Mouse (Mus musculus): ENCODE data around the gene Ddo.

DNA sequence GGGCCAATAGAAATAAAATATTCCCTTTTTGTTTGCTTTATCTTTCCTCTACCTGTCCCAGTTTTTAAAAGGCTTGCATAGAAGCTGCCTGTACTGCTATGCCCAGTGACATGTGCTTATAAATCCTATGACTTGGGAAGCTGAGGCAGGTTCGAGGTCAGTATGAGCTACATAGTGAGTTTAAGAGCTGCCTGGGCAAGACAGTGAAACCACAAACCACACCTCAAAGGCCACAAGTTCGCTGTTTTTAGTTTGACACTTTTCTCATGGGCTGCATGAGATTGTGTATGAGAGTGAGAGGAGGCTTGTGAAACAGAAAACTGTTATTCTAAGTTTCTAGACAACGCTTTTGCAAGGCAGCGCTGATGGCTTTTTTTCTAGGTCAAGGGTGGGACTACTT lies 95.7 kb downstream of the Ddo start:
- TF ChIP-seq ZC3H11A (IDR thresholded peaks at IDR 0.05; ENCODE audit: borderline replicate concordance, low read depth, low read length) = no peak
- no peak for TF ChIP-seq HCFC1 (IDR thresholded peaks at IDR 0.05; ENCODE audit: borderline replicate concordance, insufficient read depth, low read length)
- no peak for TF ChIP-seq CHD2 (IDR thresholded peaks at IDR 0.05; ENCODE audit: low read depth, low read length)
- no peak for TF ChIP-seq MAFK (IDR thresholded peaks at IDR 0.05; ENCODE audit: insufficient read depth, low read depth, low read length)

Data from ES-E14 (cell line).